Mouse (Mus musculus) heart, postnatal 0 days (tissue): ENCODE measurements at regions not wholly inside any gene's neighbourhood (a gene's known extent, or its start where the extent isn't known, plus 50 kb on each side); places are given as distances from the start of the nearest gene placed in this dataset.

Experiments
- ATAC-seq: fragments of 200-750 bp; cut with Nextera tagmentation; 2 replicates; pipeline ENCODE4 v1.8.0; 2017; ENCODE audit warnings: low read depth, moderate number of reproducible peaks, moderate library complexity; ENCODE audit not compliant: insufficient read depth
- DNase-seq: peaks from one replicate; pipeline ENCODE4 v3.0.0-alpha.2; 2016; ENCODE audit warnings: low spot score
- H3K27ac ChIP-seq: fragments of 300-500 bp; sonication (generic); 2 replicates; pipeline ENCODE4 v1.5.1; 2014; ENCODE audit warnings: low read depth, mild to moderate bottlenecking
- H3K27me3 ChIP-seq: fragments of 300-500 bp; sonication (generic); 2 replicates; pipeline ENCODE4 v1.6.1; 2014; ENCODE audit warnings: low read length, mixed read lengths; ENCODE audit not compliant: control insufficient read depth, insufficient read depth
- H3K36me3 ChIP-seq: fragments of 300-500 bp; sonication (generic); replicated peaks from 2 replicates; pipeline ENCODE4 v1.6.1; 2014; ENCODE audit warnings: low read length, mixed read lengths; ENCODE audit not compliant: control insufficient read depth, insufficient read depth
- H3K4me1 ChIP-seq: fragments of 300-500 bp; sonication (generic); 2 replicates; pipeline ENCODE4 v1.6.1; 2014; ENCODE audit warnings: antibody characterized with exemption; ENCODE audit not compliant: control insufficient read depth, insufficient read depth
- H3K4me2 ChIP-seq: fragments of 300-500 bp; sonication (generic); 2 replicates; pipeline ENCODE4 v1.6.1; 2014; ENCODE audit warnings: low read depth, mild to moderate bottlenecking, low read length, moderate library complexity
- H3K4me3 ChIP-seq: fragments of 300-500 bp; sonication (generic); 2 replicates; pipeline ENCODE4 v1.5.1; 2014; ENCODE audit warnings: low read depth, low read length
- H3K9ac ChIP-seq: fragments of 300-500 bp; sonication (generic); replicated peaks from 2 replicates; pipeline ENCODE4 v1.6.1; 2014; ENCODE audit warnings: low read depth, low read length, mixed read lengths
- H3K9me3 ChIP-seq: fragments of 300-500 bp; sonication (generic); replicated peaks from 2 replicates; pipeline ENCODE4 v1.6.1; 2016; ENCODE audit warnings: low read length; ENCODE audit not compliant: control insufficient read depth
- CTCF ChIP-seq: IDR thresholded peaks from 2 replicates; pipeline ENCODE4 v1.5.1; 2016; ENCODE audit warnings: antibody characterized with exemption, control low read depth, low read depth
- EP300 ChIP-seq: IDR thresholded peaks from 2 replicates; pipeline ENCODE4 v1.6.1; 2016; ENCODE audit warnings: antibody characterized with exemption, low read depth
- WGBS: fragments of 180-500 bp; shearing (Covaris S2); extraction: QIAGEN DNeasy Blood & Tissue Kit; methylation state at CpG from one replicate; pipeline ENCODE4 v1.1.7; 2014; 5-methylcytosine and 5-hydroxymethylcytosine counted together

DNA sequence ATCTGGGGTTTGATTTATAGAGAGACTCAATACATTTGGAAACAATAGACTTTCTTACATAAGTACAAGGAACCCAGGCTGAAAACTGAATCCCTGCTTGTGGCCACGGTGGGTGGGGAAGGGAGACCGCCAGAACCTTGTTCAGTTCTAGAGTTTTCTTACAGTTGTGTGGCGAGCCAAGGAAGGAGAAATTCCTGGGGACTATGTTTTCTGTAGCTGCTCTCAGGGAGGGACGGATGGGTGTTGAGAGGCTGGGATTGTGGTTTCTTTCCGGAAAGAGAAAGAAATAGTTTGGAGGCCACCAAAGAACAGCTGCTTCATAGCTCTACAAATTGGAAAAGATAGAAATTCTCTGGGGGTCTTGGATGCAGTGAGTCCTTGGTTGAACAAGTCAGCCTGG, 87.3 kb upstream of the Kazn start:
- H3K9me3 ChIP-seq = 0 out of 2 replicates have a peak, but pooled peaks cover 3% of the 10 kb centered on the region
- WGBS = 74% methylated on average over 5 of the region's 5 CpGs
- no peak overlapping the region for H3K4me2 ChIP-seq
- H3K9ac ChIP-seq = no peak overlapping the region
- no peaks in the 10 kb centered on the region for H3K4me1 ChIP-seq
- DNase-seq (no peak), ATAC-seq (no peak)
- H3K36me3 ChIP-seq = no peaks in the 10 kb centered on the region
- no peak overlapping the region for H3K27ac ChIP-seq
- TF ChIP-seq CTCF (no peak), EP300 (no peak)
- no peaks in the 10 kb centered on the region for H3K27me3 ChIP-seq
- H3K4me3 ChIP-seq = no peak overlapping the region

GRCm38 (mm10) chr4:142321209-142321863, 82.1 kb upstream of the Kazn start:
- no peak overlapping the region for H3K9ac ChIP-seq
- no peaks in the 10 kb centered on the region for H3K4me1 ChIP-seq
- H3K4me2 ChIP-seq = no peak overlapping the region
- H3K4me3 ChIP-seq = no peak overlapping the region
- ATAC-seq = no peak
- no peaks in the 10 kb centered on the region for H3K27me3 ChIP-seq
- WGBS = 58% methylated on average over 14 of the region's 14 CpGs
- no peak for TF ChIP-seq EP300
- no peak for TF ChIP-seq CTCF
- no peak overlapping the region for H3K27ac ChIP-seq
- H3K9me3 ChIP-seq = no peaks in the 10 kb centered on the region
- no peaks in the 10 kb centered on the region for H3K36me3 ChIP-seq
- no peak for DNase-seq

- H3K4me2 ChIP-seq = no peak overlapping the region
- no peaks in the 10 kb centered on the region for H3K36me3 ChIP-seq
- no peak for TF ChIP-seq CTCF
- no peak for TF ChIP-seq EP300
- H3K9me3 ChIP-seq = 0 out of 2 replicates have a peak, but pooled peaks cover 7% of the 10 kb centered on the region
- H3K27ac ChIP-seq = no peak overlapping the region
- ATAC-seq = no peak
- H3K4me1 ChIP-seq = no peaks in the 10 kb centered on the region
- DNase-seq = no peak
- WGBS = 87% methylated on average over 6 of the region's 6 CpGs
- no peak overlapping the region for H3K9ac ChIP-seq
- H3K4me3 ChIP-seq = no peak overlapping the region
- H3K27me3 ChIP-seq = 0 out of 2 replicates have a peak, but pooled peaks cover 3% of the 10 kb centered on the region
These were observed 71.1 kb upstream of the Kazn start for GRCm38 (mm10) chr4:142310282-142310681.

DNA sequence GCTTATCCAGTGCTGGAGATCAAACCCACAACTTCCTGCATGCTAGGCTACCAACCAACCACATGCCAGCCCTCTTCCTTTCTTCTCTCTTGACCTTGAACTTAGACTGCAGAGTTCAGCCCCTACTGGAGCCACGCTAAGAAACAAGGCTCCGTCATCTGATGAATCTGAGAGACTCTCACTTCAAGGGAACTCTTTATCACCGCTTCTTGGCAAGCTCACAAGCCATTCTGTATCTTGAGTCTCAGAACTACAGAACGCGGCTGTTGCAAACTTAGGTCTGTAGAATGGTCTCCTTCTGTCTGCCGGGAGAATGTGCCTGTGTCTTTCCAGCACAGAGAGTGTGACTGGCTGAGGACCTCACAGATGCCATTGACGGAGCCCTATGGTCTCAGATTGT, 69.1 kb upstream of the Kazn start:
- no peaks in the 10 kb centered on the region for H3K4me1 ChIP-seq
- no peak overlapping the region for H3K4me2 ChIP-seq
- H3K27ac ChIP-seq = no peak overlapping the region
- DNase-seq (no peak), ATAC-seq (no peak)
- H3K36me3 ChIP-seq = no peaks in the 10 kb centered on the region
- H3K4me3 ChIP-seq = no peak overlapping the region
- WGBS = 46% methylated on average over 7 of the region's 7 CpGs
- H3K27me3 ChIP-seq = no peaks in the 10 kb centered on the region
- H3K9ac ChIP-seq = no peak overlapping the region
- H3K9me3 ChIP-seq = 0 out of 2 replicates have a peak, but pooled peaks cover 7% of the 10 kb centered on the region
- TF ChIP-seq CTCF = no peak
- no peak for TF ChIP-seq EP300

- no peaks in the 10 kb centered on the region for H3K36me3 ChIP-seq
- H3K27me3 ChIP-seq = no peaks in the 10 kb centered on the region
- WGBS = 73% methylated on average over 11 of the region's 11 CpGs
These were observed 68.1 kb upstream of the Kazn start for GRCm38 (mm10) chr4:142307321-142307720.

DNA sequence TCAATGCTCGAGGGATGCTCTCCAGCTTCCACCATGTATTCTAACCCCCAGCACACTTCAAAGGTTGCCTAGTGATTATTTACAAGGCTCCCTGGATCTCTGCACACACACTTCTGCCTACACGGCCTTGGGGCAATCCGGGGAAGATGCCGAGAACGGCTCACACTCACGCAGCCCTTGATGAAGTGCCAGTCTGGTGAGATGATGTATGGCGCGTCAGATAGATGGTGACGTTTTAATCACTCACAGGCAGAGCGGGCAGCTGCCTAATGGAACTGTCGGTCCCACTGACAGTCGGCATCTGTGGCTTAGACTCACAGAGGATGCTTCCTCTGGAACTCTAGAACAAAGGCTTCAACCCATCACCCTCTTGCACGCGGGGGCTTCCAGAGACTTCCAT, 66.9 kb upstream of the Kazn start:
- Histone ChIP-seq H3K4me3 (no peak overlapping the region), H3K27ac (no peak overlapping the region), H3K27me3 (no peaks in the 10 kb centered on the region), H3K9me3 (0 out of 2 replicates have a peak, but pooled peaks cover 3% of the 10 kb centered on the region), H3K9ac (no peak overlapping the region), H3K4me2 (no peak overlapping the region), H3K4me1 (peaks cover 18% of the 10 kb centered on the region), H3K36me3 (no peaks in the 10 kb centered on the region)
- WGBS = 67% methylated on average over 14 of the region's 14 CpGs
- DNase-seq = no peak
- no peak for ATAC-seq
- TF ChIP-seq CTCF (no peak), EP300 (no peak)

More at GRCm38 (mm10) chr4:142307321-142307720, 68.1 kb upstream of the Kazn start:
- no peak overlapping the region for H3K9ac ChIP-seq
- peaks cover 5% of the 10 kb centered on the region for H3K4me1 ChIP-seq
- H3K9me3 ChIP-seq = 0 out of 2 replicates have a peak, but pooled peaks cover 7% of the 10 kb centered on the region
- TF ChIP-seq EP300 = no peak
- no peak for TF ChIP-seq CTCF
- H3K4me3 ChIP-seq = no peak overlapping the region
- no peak overlapping the region for H3K4me2 ChIP-seq
- H3K27ac ChIP-seq = no peak overlapping the region
- DNase-seq (no peak), ATAC-seq (no peak)
